Mouse (Mus musculus) yolk sac, embryonic 10.5 days (tissue): ENCODE data around the gene Olfr933.

Experiments
- DNase-seq: peaks from one replicate; pipeline ENCODE4 v3.0.0-alpha.2; 2017; ENCODE audit warnings: low spot score

The Olfr933 gene

GRCm38 (mm10) chr9:38972013-38972412 is at the start of gene Olfr933:
TSS of gene Olfr933 (plus strand) at chr9:38972313.
- DNase-seq = no peak

DNA sequence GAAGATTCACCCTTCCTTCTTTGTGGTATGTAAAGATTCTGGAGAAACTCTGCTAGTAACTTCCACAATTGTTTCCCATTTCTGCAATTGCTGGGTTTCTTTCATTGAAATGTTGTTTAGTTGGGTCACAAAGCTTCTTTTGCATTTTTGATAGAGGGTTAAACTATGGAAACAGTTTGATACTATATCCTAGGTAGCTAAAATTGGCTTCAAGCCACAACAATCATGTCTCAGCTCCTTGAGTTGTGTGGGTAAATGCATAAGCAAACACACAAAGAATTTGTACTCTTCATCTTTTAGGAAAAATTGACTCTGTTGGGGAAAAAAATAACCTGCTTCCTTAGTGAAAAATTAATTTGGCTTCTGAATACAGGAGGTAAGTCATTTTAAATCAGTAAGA is 42.6 kb upstream of the Olfr933 start, which contains the start of gene Olfr930:
Olfr930 (plus strand) TSS at position 301 of the 400 bp plus-strand sequence.
- no peak for DNase-seq

- no peak for DNase-seq
These were observed 18.6 kb upstream of the Olfr933 start for GRCm38 (mm10) chr9:38953401-38954123.

DNA sequence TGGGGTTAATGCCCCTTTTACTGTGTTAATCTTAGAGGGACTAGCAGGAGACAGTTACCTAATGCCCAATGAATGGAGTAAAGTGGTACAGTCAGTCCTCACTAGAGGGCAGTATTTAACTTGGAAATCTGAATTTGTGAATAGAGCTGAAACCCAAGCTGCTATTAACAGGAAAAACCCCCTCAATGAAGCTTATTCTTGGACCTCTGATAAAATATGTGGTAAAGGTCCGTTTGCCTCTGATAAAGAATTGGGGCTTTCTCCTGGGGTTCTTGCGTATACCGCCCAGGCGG is 18.0 kb upstream of the Olfr933 start:
- DNase-seq = no peak

GRCm38 (mm10) chr9:38988215-38988614 is 16.1 kb downstream of the Olfr933 start, which contains the start of gene Olfr934:
TSS of gene Olfr934 (minus strand) at chr9:38988315.
- DNase-seq = no peak

DNA sequence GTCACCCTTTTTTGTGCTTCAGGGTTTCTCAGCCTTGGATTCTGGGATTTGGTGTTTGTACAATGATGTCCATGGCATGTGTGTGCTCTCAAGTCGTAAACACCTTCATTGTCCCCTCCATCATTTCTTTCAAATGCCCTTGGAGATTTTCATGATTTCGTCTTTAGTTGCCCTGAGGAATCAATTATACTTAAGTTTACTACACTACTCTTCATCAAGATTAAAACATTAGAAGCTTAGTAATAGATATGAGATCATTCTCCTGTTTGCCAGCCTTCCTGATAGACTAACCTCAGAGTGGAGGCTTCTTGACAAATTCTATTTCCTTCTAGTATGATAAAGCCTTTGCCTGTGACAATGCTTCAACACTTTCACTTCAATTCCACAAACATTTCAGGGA is 27.5 kb downstream of the Olfr933 start, which contains the start of gene Olfr935:
Olfr935 (minus strand) TSS at position 101 of the 400 bp plus-strand sequence.
- no peak for DNase-seq

DNA sequence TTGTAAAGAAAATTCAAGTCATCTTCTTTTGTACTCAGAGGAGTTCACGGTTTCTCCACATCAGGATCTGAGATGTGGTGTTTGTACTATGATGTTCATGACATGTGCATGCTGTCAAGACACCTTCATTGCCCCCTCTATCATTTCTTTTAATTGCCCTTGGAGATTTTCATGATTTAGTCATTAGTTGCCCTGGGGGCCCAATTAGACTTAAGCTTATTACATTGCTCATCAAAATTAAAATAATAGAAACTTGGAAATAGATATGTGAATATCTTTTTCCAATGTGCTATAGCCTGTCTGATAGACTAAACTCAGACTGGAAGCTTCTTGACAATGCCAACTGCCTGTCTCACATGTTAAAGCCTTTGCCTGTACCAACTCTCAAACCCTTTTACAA is 51.2 kb downstream of the Olfr933 start, which contains the start of gene Olfr146:
Olfr146 (minus strand) TSS at position 101 of the 400 bp plus-strand sequence.
- DNase-seq = no peak
